Mouse (Mus musculus): ENCODE results near the gene Trmt11. TPM values are rescaled to one million over a fixed set of nuclear protein-coding genes. Genes with fewer than 3 reads are reported as not detected.
"Not testable (repeated sequence)": the region's sequence is repeated elsewhere in the genome, so short reads cannot be mapped to it uniquely, and the experiment has no call there.

Gene Trmt11
- total and polyA plus RNA-seq, 3 experiments = 1.1 to 6.4 (median 4.3) TPM

- H3K4me1 ChIP-seq (ENCODE audit: control insufficient read depth, insufficient read depth, low read length) = no peaks in the 10 kb centered on the region
- no peak overlapping the region for H3K27ac ChIP-seq
- no peak for TF ChIP-seq POLR2A (IDR thresholded peaks at IDR 0.05; ENCODE audit: insufficient read depth, low read depth, low read length)
- no peaks in the 10 kb centered on the region for H3K27me3 ChIP-seq (ENCODE audit: control insufficient read depth, insufficient read depth, low read length)
- H3K36me3 ChIP-seq (ENCODE audit: control insufficient read depth, insufficient read depth, low read length) = no peaks in the 10 kb centered on the region
- no peak for DNase-seq
- no peak overlapping the region for H3K4me3 ChIP-seq
- 25% methylated on average over 5 of the region's 5 CpGs for WGBS
- H3K9ac ChIP-seq (ENCODE audit: low read depth, low read length) = no peak overlapping the region
- H3K79me2 ChIP-seq (replicated peaks; ENCODE audit: control insufficient read depth, insufficient read depth, low read length) = no peaks in the 10 kb centered on the region
- intact Hi-C loops (cut with DNase I) = no loop called here
Measured at GRCm38 (mm10) chr10:30519143-30519542, 81.4 kb downstream of the Trmt11 start.

DNA sequence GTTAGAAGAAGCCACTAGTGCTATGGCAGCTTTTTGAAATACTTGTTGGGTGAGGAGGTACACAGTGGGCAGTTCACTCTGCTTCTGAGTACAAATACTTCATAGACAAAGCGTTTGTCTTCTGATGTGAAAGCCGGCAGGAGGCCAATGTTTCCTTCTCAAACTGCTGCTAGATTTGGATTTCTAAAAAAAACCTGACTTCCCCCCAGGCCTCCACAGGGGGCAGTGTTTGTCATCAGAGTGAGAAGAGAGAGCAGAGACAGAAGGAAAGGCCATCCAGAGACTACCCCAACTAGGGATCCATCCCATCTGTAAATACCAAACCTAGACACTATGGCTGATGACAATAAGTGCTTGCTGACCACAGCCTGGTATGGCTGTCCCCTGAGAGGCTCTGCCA, 83.3 kb downstream of the Trmt11 start:
- intact Hi-C loops (cut with DNase I) = no loop called here
- no peaks in the 10 kb centered on the region for H3K4me1 ChIP-seq (ENCODE audit: control insufficient read depth, insufficient read depth, low read length)
- H3K27me3 ChIP-seq (ENCODE audit: control insufficient read depth, insufficient read depth, low read length) = no peaks in the 10 kb centered on the region
- TF ChIP-seq EP300 (IDR thresholded peaks at IDR 0.05; ENCODE audit: insufficient read depth, low read depth, low read length) (no peak), POLR2A (IDR thresholded peaks at IDR 0.05; ENCODE audit: insufficient read depth, low read depth, low read length) (no peak), CTCF (IDR thresholded peaks at IDR 0.05) (no peak)
- H3K9ac ChIP-seq (ENCODE audit: low read depth, low read length) = no peak overlapping the region
- no peak overlapping the region for H3K4me3 ChIP-seq
- no peak for DNase-seq
- no peaks in the 10 kb centered on the region for H3K79me2 ChIP-seq (replicated peaks; ENCODE audit: control insufficient read depth, insufficient read depth, low read length)
- H3K27ac ChIP-seq = no peak overlapping the region
- H3K36me3 ChIP-seq (ENCODE audit: control insufficient read depth, insufficient read depth, low read length) = no peaks in the 10 kb centered on the region
- 32% methylated on average over 2 of the region's 2 CpGs for WGBS

- Histone ChIP-seq H3K9ac (ENCODE audit: low read depth, low read length) (no peak overlapping the region), H3K4me3 (no peak overlapping the region), H3K4me1 (ENCODE audit: control insufficient read depth, insufficient read depth, low read length) (no peaks in the 10 kb centered on the region), H3K27me3 (ENCODE audit: control insufficient read depth, insufficient read depth, low read length) (no peaks in the 10 kb centered on the region), H3K79me2 (replicated peaks; ENCODE audit: control insufficient read depth, insufficient read depth, low read length) (no peaks in the 10 kb centered on the region), H3K36me3 (ENCODE audit: control insufficient read depth, insufficient read depth, low read length) (no peaks in the 10 kb centered on the region), H3K27ac (no peak overlapping the region)
- no peak for DNase-seq
- 37% methylated on average over 3 of the region's 3 CpGs for WGBS
- intact Hi-C loops (cut with DNase I) = no loop called here
- no peak for TF ChIP-seq EP300 (IDR thresholded peaks at IDR 0.05; ENCODE audit: insufficient read depth, low read depth, low read length)
- TF ChIP-seq CTCF (IDR thresholded peaks at IDR 0.05) = no peak
- no peak for TF ChIP-seq POLR2A (IDR thresholded peaks at IDR 0.05; ENCODE audit: insufficient read depth, low read depth, low read length)
Measured at GRCm38 (mm10) chr10:30516771-30517170, 83.8 kb downstream of the Trmt11 start.

DNA sequence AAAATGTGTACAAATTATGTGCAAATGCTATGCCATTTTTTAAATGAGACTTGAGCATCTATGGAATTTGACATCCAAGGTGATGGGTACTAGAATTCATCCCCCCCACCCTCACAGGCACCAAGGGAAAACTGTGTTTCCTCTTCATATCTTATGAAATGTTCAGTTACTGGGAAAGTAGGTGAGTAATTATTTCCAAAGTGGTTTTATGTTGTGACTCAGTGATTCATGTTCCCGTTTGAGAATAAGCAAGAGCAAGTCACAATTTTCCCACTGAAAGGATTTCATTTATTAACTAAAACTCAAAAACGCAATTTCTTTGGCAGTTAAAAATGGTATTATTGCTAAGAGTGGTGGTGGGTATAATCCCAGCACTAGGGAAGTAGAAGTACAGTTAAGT, 95.8 kb downstream of the Trmt11 start:
- DNase-seq = no peak
- no peak overlapping the region for H3K9ac ChIP-seq (ENCODE audit: low read depth, low read length)
- no peaks in the 10 kb centered on the region for H3K79me2 ChIP-seq (replicated peaks; ENCODE audit: control insufficient read depth, insufficient read depth, low read length)
- H3K4me3 ChIP-seq = no peak overlapping the region
- no peak overlapping the region for H3K27ac ChIP-seq
- 72% methylated on average over 2 of the region's 2 CpGs for WGBS
- H3K27me3 ChIP-seq (ENCODE audit: control insufficient read depth, insufficient read depth, low read length) = no peaks in the 10 kb centered on the region
- intact Hi-C loops (cut with DNase I) = no loop called here
- H3K4me1 ChIP-seq (ENCODE audit: control insufficient read depth, insufficient read depth, low read length) = no peaks in the 10 kb centered on the region
- H3K36me3 ChIP-seq (ENCODE audit: control insufficient read depth, insufficient read depth, low read length) = no peaks in the 10 kb centered on the region
- TF ChIP-seq EP300 (IDR thresholded peaks at IDR 0.05; ENCODE audit: insufficient read depth, low read depth, low read length) (no peak), CTCF (IDR thresholded peaks at IDR 0.05) (no peak), POLR2A (IDR thresholded peaks at IDR 0.05; ENCODE audit: insufficient read depth, low read depth, low read length) (no peak)

DNA sequence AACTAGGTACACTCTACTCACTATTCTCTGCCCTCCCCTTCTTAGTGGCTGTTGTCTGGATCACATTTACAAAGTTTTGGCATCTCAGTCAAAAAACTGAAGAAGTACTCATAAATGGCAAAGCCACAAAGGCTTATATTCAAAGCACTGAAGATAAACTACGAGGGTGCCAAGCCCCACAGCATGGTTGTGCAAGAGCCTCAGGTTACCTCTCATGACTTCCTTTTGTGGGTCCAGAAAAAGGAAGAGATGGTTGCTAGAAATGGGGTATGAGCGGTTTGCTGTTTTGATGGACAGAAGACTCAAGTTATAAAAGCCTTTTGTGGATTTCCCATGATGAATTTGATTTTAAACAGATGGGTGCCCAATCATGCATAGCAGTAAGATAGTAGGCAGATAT, 97.4 kb downstream of the Trmt11 start:
- H3K4me1 ChIP-seq (ENCODE audit: control insufficient read depth, insufficient read depth, low read length) = no peaks in the 10 kb centered on the region
- no peaks in the 10 kb centered on the region for H3K79me2 ChIP-seq (replicated peaks; ENCODE audit: control insufficient read depth, insufficient read depth, low read length)
- H3K9ac ChIP-seq (ENCODE audit: low read depth, low read length) = no peak overlapping the region
- H3K27ac ChIP-seq = no peak overlapping the region
- DNase-seq = no peak
- whole genome bisulfite sequencing = 72% methylated on average over 2 of the region's 2 CpGs
- TF ChIP-seq EP300 (IDR thresholded peaks at IDR 0.05; ENCODE audit: insufficient read depth, low read depth, low read length) (no peak), CTCF (IDR thresholded peaks at IDR 0.05) (no peak), POLR2A (IDR thresholded peaks at IDR 0.05; ENCODE audit: insufficient read depth, low read depth, low read length) (no peak)
- intact Hi-C loops (cut with DNase I) = no loop called here
- H3K27me3 ChIP-seq (ENCODE audit: control insufficient read depth, insufficient read depth, low read length) = no peaks in the 10 kb centered on the region
- H3K36me3 ChIP-seq (ENCODE audit: control insufficient read depth, insufficient read depth, low read length) = no peaks in the 10 kb centered on the region
- H3K4me3 ChIP-seq = no peak overlapping the region

DNA sequence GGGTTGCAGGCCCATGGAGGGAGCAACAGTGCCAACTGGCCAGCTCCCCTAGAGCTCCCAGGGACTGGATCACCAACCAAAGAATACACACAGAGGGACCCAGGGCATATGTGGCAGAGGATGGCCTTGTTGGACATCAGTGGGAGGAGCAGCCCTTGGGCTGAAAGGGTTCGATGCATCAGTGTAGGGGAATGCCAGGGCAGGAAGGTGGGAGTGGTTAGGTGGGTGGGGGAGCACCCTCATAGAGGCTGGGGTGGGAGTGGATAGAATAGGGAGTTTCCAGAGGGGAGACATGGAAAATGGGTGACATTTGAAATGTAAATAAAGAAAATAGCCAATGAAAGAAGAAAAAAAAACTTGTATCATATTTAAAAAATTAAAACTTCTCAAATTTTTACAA, 97.8 kb downstream of the Trmt11 start:
- H3K9ac ChIP-seq (ENCODE audit: low read depth, low read length) = no peak overlapping the region
- H3K27me3 ChIP-seq (ENCODE audit: control insufficient read depth, insufficient read depth, low read length) = no peaks in the 10 kb centered on the region
- H3K4me1 ChIP-seq (ENCODE audit: control insufficient read depth, insufficient read depth, low read length) = no peaks in the 10 kb centered on the region
- no peak for DNase-seq
- intact Hi-C loops (cut with DNase I) = no loop called here
- H3K4me3 ChIP-seq = no peak overlapping the region
- no peak overlapping the region for H3K27ac ChIP-seq
- no peaks in the 10 kb centered on the region for H3K36me3 ChIP-seq (ENCODE audit: control insufficient read depth, insufficient read depth, low read length)
- TF ChIP-seq EP300 (IDR thresholded peaks at IDR 0.05; ENCODE audit: insufficient read depth, low read depth, low read length) = no peak
- no peak for TF ChIP-seq POLR2A (IDR thresholded peaks at IDR 0.05; ENCODE audit: insufficient read depth, low read depth, low read length)
- TF ChIP-seq CTCF (IDR thresholded peaks at IDR 0.05) = no peak
- WGBS = 48% methylated on average over 1 of the region's 1 CpGs
- no peaks in the 10 kb centered on the region for H3K79me2 ChIP-seq (replicated peaks; ENCODE audit: control insufficient read depth, insufficient read depth, low read length)

DNA sequence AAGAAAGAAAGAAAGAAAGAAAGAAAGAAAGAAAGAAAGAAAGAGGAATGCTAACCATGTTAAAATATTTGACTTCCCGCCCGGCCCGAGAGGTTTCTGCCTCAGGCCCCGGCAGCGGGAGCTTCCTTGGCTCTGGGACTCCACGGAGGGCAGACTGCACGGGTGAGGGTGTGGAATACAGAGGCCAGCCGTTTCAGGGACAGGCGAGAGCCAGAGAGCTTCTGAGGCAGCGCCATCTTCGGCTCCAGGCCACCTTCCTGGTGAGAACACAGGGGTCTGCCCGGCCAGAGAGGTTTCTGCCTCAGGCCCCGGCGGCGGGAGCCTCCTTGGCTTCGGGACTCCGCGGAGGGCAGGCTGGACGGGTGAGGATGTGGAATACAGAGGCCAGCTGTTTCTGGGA, 102.3 kb downstream of the Trmt11 start:
- H3K36me3 ChIP-seq (ENCODE audit: control insufficient read depth, insufficient read depth, low read length); H3K27me3 ChIP-seq (ENCODE audit: control insufficient read depth, insufficient read depth, low read length); H3K4me3 ChIP-seq; DNase-seq; H3K9ac ChIP-seq (ENCODE audit: low read depth, low read length); H3K4me1 ChIP-seq (ENCODE audit: control insufficient read depth, insufficient read depth, low read length); H3K79me2 ChIP-seq (replicated peaks; ENCODE audit: control insufficient read depth, insufficient read depth, low read length); intact Hi-C loops (cut with DNase I); H3K27ac ChIP-seq: not testable (repeated sequence)
- 71% methylated on average over 19 of the region's 19 CpGs for WGBS

Other genes starting within 250 kb of the Trmt11 start
- gene Hint3, start 28.9 kb upstream of the Trmt11 start, total RNA-seq (2021) = 10 to 100 TPM; 70.1 to 92.3 TPM
- 22.4 and 40.4 TPM in 2 replicates for gene Hint3, start 28.9 kb upstream of the Trmt11 start, polyA plus RNA-seq (2012; rRNA removed)
- 1 to 10 TPM; 3.4 to 4.7 TPM for gene Ncoa7, start 202.6 kb upstream of the Trmt11 start, total RNA-seq (2021)
- gene Ncoa7, start 202.6 kb upstream of the Trmt11 start, polyA plus RNA-seq (2012; rRNA removed) = 1.2 and 1.5 TPM in 2 replicates
- 1 to 10 TPM; 3.8 to 6.8 TPM for gene Hey2, start 242.1 kb upstream of the Trmt11 start, total RNA-seq (2021)
- 7.0 and 8.3 TPM in 2 replicates for gene Hey2, start 242.1 kb upstream of the Trmt11 start, polyA plus RNA-seq (2012; rRNA removed)